Mouse (Mus musculus) ES-E14 (cell line): Measurements from ENCODE around the gene Hebp2.

Experiments
- CHD2 ChIP-seq: IDR thresholded peaks from 2 replicates; pipeline ENCODE4 v1.6.1; 2014; ENCODE audit warnings: mild to moderate bottlenecking, low read depth, low read length, inconsistent platforms
- ZNF384 ChIP-seq: IDR thresholded peaks from 2 replicates; pipeline ENCODE4 v1.6.1; 2012; ENCODE audit warnings: low read depth, low read length, inconsistent platforms

- TF ChIP-seq ZNF384 (no peak), CHD2 (no peak)
Observed at GRCm38 (mm10) chr10:18562940-18563339, 17.1 kb upstream of the Hebp2 start.
